Mouse (Mus musculus) hindbrain, embryonic 10.5 days (tissue): ENCODE measurements around the gene Plagl1. TPM values are rescaled to one million over a fixed set of nuclear protein-coding genes. Genes with fewer than 3 reads are reported as not detected.
A peak's percentile ranks its signal among the peaks of the same experiment; 100 is the strongest.
"Not testable (repeated sequence)": the region's sequence is repeated elsewhere in the genome, so short reads cannot be mapped to it uniquely, and the experiment has no call there.

Experiments used
- DNase-seq: peaks from one replicate; pipeline ENCODE4 v3.0.0-alpha.2; 2017; ENCODE audit warnings: low spot score
- H3K27ac ChIP-seq: fragments of 300-500 bp; sonication (generic); 2 replicates; pipeline ENCODE4 v1.5.1; 2016; ENCODE audit warnings: mild to moderate bottlenecking, moderate library complexity
- H3K27me3 ChIP-seq: fragments of 300-500 bp; sonication (generic); 2 replicates; pipeline ENCODE4 v1.6.1; 2016; ENCODE audit warnings: mild to moderate bottlenecking; ENCODE audit not compliant: poor library complexity, insufficient read depth, severe bottlenecking
- H3K36me3 ChIP-seq: fragments of 300-500 bp; sonication (generic); 2 replicates; pipeline ENCODE4 v1.6.1; 2016; ENCODE audit warnings: mild to moderate bottlenecking, moderate library complexity
- H3K4me1 ChIP-seq: fragments of 300-500 bp; sonication (generic); replicated peaks from 2 replicates; pipeline ENCODE4 v1.6.1; 2016; ENCODE audit warnings: mild to moderate bottlenecking
- H3K4me3 ChIP-seq: fragments of 300-500 bp; sonication (generic); 2 replicates; pipeline ENCODE4 v1.5.1; 2016; ENCODE audit warnings: mild to moderate bottlenecking, moderate library complexity
- H3K9me3 ChIP-seq: fragments of 300-500 bp; sonication (generic); 2 replicates; pipeline ENCODE4 v1.6.1; 2016; ENCODE audit warnings: mild to moderate bottlenecking, moderate library complexity
- WGBS: fragments of 180-500 bp; shearing (Covaris S2); methylation state at CpG from one replicate; pipeline ENCODE4 v1.1.7; 2016; 5-methylcytosine and 5-hydroxymethylcytosine counted together
- polyA plus RNA-seq: library from polyadenylated mRNA; unstranded; fragments of >200 nt; fragmentation: Nextera tagmentation; extraction: Ambion mirVana; gene quantifications from 2 replicates; pipeline ENCODE4 v1.2.1, GENCODE M21; 2016

Gene Plagl1
- 56.1 and 59.4 TPM in 2 replicates for polyA plus RNA-seq

GRCm38 (mm10) chr10:13060021-13060668 is at the start of gene Plagl1:
TSS of gene Plagl1 (plus strand) at chr10:13060504.
- Histone ChIP-seq H3K4me1 (peaks cover 35% of the 10 kb centered on the region), H3K27me3 (peaks cover 53% of the 10 kb centered on the region), H3K27ac (peak within 1 kb of the TSS; percentile 79), H3K4me3 (peak within 1 kb of the TSS; percentile 55), H3K36me3 (no peaks in the 10 kb centered on the region), H3K9me3 (no peaks in the 10 kb centered on the region)
- DNase-seq, result no peak
- 46% methylated on average over 11 of the region's 11 CpGs for WGBS

- Histone ChIP-seq H3K4me1 (peaks cover 12% of the 10 kb centered on the region), H3K27me3 (no peaks in the 10 kb centered on the region), H3K9me3 (no peaks in the 10 kb centered on the region), H3K36me3 (peaks cover 14% of the 10 kb centered on the region; the same call in 1 of the 2 replicates), H3K4me3 (no peak overlapping the region), H3K27ac (no peak overlapping the region)
- no peak for DNase-seq
- 75% methylated on average over 7 of the region's 7 CpGs for WGBS
These were observed 46.3 kb upstream of the Plagl1 start for GRCm38 (mm10) chr10:13014026-13014425.

- H3K9me3 ChIP-seq, result no peaks in the 10 kb centered on the region
- WGBS, result 30% methylated on average over 4 of the region's 4 CpGs
- DNase-seq, result peak; percentile 17
- H3K4me3 ChIP-seq, result no peak overlapping the region
- H3K36me3 ChIP-seq, result no peaks in the 10 kb centered on the region
- H3K27me3 ChIP-seq, result no peaks in the 10 kb centered on the region
- H3K27ac ChIP-seq, result no peak overlapping the region
- H3K4me1 ChIP-seq, result no peaks in the 10 kb centered on the region; the same call in 1 of the 2 replicates
These were observed 43.7 kb upstream of the Plagl1 start for GRCm38 (mm10) chr10:13016573-13016972.

GRCm38 (mm10) chr10:13018510-13018909 is 41.8 kb upstream of the Plagl1 start:
- Histone ChIP-seq H3K27me3 (no peaks in the 10 kb centered on the region), H3K9me3 (no peaks in the 10 kb centered on the region), H3K36me3 (no peaks in the 10 kb centered on the region), H3K27ac (peak overlapping the region; percentile 40; the same call in 1 of the 2 replicates), H3K4me1 (no peaks in the 10 kb centered on the region; the same call in 1 of the 2 replicates), H3K4me3 (no peak overlapping the region)
- 59% methylated on average over 7 of the region's 7 CpGs for WGBS
- DNase-seq, result peak; percentile 38

GRCm38 (mm10) chr10:13019026-13019425 is 41.3 kb upstream of the Plagl1 start:
- 85% methylated on average over 5 of the region's 5 CpGs for WGBS
- Histone ChIP-seq H3K4me3 (no peak overlapping the region), H3K27ac (no peak overlapping the region), H3K27me3 (no peaks in the 10 kb centered on the region), H3K4me1 (no peaks in the 10 kb centered on the region; the same call in 1 of the 2 replicates), H3K9me3 (no peaks in the 10 kb centered on the region), H3K36me3 (no peaks in the 10 kb centered on the region)
- no peak for DNase-seq

- no peak overlapping the region for H3K4me3 ChIP-seq
- WGBS, result 88% methylated on average over 4 of the region's 4 CpGs
- no peak for DNase-seq
- no peaks in the 10 kb centered on the region for H3K36me3 ChIP-seq
- no peaks in the 10 kb centered on the region for H3K9me3 ChIP-seq
- no peaks in the 10 kb centered on the region for H3K27me3 ChIP-seq
- H3K27ac ChIP-seq, result no peak overlapping the region
- H3K4me1 ChIP-seq, result no peaks in the 10 kb centered on the region; the same call in 1 of the 2 replicates
These were observed 38.2 kb upstream of the Plagl1 start for GRCm38 (mm10) chr10:13022103-13022502.

- not testable (repeated sequence) for DNase-seq, H3K27me3 ChIP-seq, H3K27ac ChIP-seq, H3K36me3 ChIP-seq, H3K4me1 ChIP-seq, H3K4me3 ChIP-seq, H3K9me3 ChIP-seq
- 82% methylated on average over 3 of the region's 3 CpGs for WGBS
These were observed 36.3 kb upstream of the Plagl1 start for GRCm38 (mm10) chr10:13023985-13024384.

- no peaks in the 10 kb centered on the region for H3K4me1 ChIP-seq
- no peaks in the 10 kb centered on the region for H3K9me3 ChIP-seq
- H3K4me3 ChIP-seq, result no peak overlapping the region
- H3K27ac ChIP-seq, result no peak overlapping the region
- H3K36me3 ChIP-seq, result no peaks in the 10 kb centered on the region
- H3K27me3 ChIP-seq, result no peaks in the 10 kb centered on the region
- 92% methylated on average over 5 of the region's 5 CpGs for WGBS
- DNase-seq, result no peak
These were observed 32.6 kb upstream of the Plagl1 start for GRCm38 (mm10) chr10:13027702-13028101.

GRCm38 (mm10) chr10:13028215-13028614 is 32.1 kb upstream of the Plagl1 start:
- no peaks in the 10 kb centered on the region for H3K36me3 ChIP-seq
- no peaks in the 10 kb centered on the region for H3K4me1 ChIP-seq
- H3K4me3 ChIP-seq, result no peak overlapping the region
- H3K9me3 ChIP-seq, result no peaks in the 10 kb centered on the region
- WGBS, result 90% methylated on average over 1 of the region's 1 CpGs
- H3K27me3 ChIP-seq, result no peaks in the 10 kb centered on the region
- H3K27ac ChIP-seq, result no peak overlapping the region
- no peak for DNase-seq

GRCm38 (mm10) chr10:13029416-13029815 is 30.9 kb upstream of the Plagl1 start:
- H3K36me3 ChIP-seq, result no peaks in the 10 kb centered on the region
- H3K4me1 ChIP-seq, result no peaks in the 10 kb centered on the region
- no peak overlapping the region for H3K27ac ChIP-seq
- WGBS, result 96% methylated on average over 5 of the region's 5 CpGs
- H3K4me3 ChIP-seq, result no peak overlapping the region
- H3K9me3 ChIP-seq, result no peaks in the 10 kb centered on the region
- no peaks in the 10 kb centered on the region for H3K27me3 ChIP-seq
- no peak for DNase-seq

- DNase-seq, result no peak
- H3K36me3 ChIP-seq, result no peaks in the 10 kb centered on the region
- H3K27me3 ChIP-seq, result no peaks in the 10 kb centered on the region
- 90% methylated on average over 3 of the region's 3 CpGs for WGBS
- no peak overlapping the region for H3K4me3 ChIP-seq
- H3K27ac ChIP-seq, result no peak overlapping the region
- H3K9me3 ChIP-seq, result no peaks in the 10 kb centered on the region
- no peaks in the 10 kb centered on the region for H3K4me1 ChIP-seq
These were observed 25.0 kb upstream of the Plagl1 start for GRCm38 (mm10) chr10:13035270-13035669.

GRCm38 (mm10) chr10:13039637-13040174 is 20.6 kb upstream of the Plagl1 start:
- DNase-seq, result no peak
- H3K4me3 ChIP-seq, result no peak overlapping the region
- 93% methylated on average over 5 of the region's 5 CpGs for WGBS
- no peaks in the 10 kb centered on the region for H3K9me3 ChIP-seq
- no peaks in the 10 kb centered on the region for H3K36me3 ChIP-seq
- no peaks in the 10 kb centered on the region for H3K27me3 ChIP-seq
- H3K4me1 ChIP-seq, result no peaks in the 10 kb centered on the region
- H3K27ac ChIP-seq, result no peak overlapping the region

- Histone ChIP-seq H3K4me1 (no peaks in the 10 kb centered on the region), H3K36me3 (no peaks in the 10 kb centered on the region), H3K27me3 (no peaks in the 10 kb centered on the region), H3K4me3 (no peak overlapping the region), H3K9me3 (no peaks in the 10 kb centered on the region), H3K27ac (no peak overlapping the region)
- 93% methylated on average over 11 of the region's 11 CpGs for WGBS
- DNase-seq, result no peak
These were observed 15.6 kb upstream of the Plagl1 start for GRCm38 (mm10) chr10:13044659-13045058.
